Mouse (Mus musculus): ENCODE measurements around the gene Mau2.
"Not testable (repeated sequence)": the region's sequence is repeated elsewhere in the genome, so short reads cannot be mapped to it uniquely, and the experiment has no call there.

Mau2 gene

DNA sequence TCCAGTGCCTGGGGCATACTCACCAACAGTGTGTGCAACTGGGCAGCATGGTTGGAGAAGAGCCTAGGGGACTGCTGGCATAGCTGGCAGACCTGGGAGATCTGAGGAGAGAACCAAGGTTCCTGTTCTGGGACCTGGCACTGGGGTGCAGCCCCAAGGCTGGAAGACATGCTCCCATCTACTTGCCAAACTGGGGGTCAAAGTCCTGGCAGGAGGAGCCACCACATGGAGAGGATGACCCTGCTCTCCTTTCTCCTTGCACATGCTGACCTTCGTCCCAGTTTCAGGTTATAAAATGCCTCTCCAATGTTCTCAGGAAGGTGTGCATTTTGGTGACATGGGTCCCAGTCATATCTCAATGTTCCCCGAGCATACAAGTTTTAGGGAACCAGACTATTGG, 16.4 kb downstream of the Mau2 start:
- in situ Hi-C loops (cut with MboI, MseI), result no loop called here

DNA sequence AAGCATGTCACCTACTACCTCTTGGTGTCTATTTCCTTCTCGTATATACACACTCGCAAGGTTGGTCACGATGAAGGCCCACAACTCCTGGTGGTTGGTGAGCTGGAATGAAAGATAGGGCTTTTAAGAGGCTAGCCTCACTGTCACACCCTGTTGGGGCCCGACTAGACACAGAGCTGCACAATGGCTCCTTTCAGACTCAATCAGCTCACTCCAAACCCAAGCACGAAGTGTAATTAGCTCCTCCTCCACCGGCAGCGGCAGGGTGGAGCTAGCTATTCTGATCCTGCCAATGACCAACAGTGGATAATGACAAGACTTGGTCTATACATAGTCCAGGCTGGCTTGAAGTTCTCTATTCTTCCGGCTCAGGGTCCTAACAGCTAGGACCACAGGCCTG, 18.9 kb downstream of the Mau2 start:
- in situ Hi-C loops (cut with MboI, MseI), result no loop called here

GRCm38 (mm10) chr8:70015017-70015416, 27.5 kb downstream of the Mau2 start:
- in situ Hi-C loops (cut with MboI, MseI), result no loop called here

GRCm38 (mm10) chr8:70012763-70013162, 29.8 kb downstream of the Mau2 start:
- in situ Hi-C loops (cut with MboI, MseI), result no loop called here

DNA sequence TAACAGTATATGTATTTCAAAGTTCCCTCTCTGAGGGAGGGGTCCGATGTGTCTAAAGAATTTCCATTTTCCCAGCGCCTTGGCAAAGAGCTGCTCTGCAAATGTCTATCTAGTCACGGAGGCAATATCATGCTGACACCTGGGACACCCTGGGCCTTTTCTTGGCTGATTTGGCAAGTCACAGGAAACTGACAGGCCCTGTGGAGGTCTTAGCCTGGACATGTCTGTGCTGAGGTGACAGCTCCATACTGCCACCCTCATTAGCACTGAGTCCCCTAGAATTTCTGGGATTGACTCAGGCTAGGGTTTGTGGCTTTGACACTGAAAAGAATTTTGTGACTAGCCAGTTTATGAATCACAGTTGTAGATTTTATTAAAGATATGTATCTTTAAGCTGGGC, 30.2 kb downstream of the Mau2 start:
- in situ Hi-C loops (cut with MboI, MseI), result no loop called here

DNA sequence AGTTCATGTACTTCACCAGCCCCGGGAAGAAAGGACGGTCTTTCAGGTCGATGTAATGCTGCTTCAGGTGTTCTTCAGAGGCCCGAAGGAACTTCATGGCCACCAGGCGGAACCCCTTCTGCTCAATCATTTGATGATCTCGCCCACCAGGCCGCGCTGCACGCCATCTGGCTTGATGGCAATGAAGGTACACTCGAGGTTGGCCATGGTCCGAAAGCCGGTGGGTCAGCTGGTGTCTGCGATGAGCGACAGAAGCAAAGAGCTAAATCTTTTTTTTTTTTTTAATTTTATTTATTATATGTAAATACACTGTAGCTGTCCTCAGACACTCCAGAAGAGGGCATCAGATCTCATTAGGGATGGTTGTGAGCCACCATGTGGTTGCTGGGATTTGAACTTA, 31.7 kb downstream of the Mau2 start:
- in situ Hi-C loops (cut with MboI, MseI), result not testable (repeated sequence)

GRCm38 (mm10) chr8:70005178-70005577, 37.4 kb downstream of the Mau2 start:
- in situ Hi-C loops (cut with MboI, MseI), result no loop called here

GRCm38 (mm10) chr8:70004345-70004744, 38.2 kb downstream of the Mau2 start:
- in situ Hi-C loops (cut with MboI, MseI), result loop anchor here (5.0 kb wide), 1 partner anchor 87 kb away; no protein-coding TSS in a partner anchor

DNA sequence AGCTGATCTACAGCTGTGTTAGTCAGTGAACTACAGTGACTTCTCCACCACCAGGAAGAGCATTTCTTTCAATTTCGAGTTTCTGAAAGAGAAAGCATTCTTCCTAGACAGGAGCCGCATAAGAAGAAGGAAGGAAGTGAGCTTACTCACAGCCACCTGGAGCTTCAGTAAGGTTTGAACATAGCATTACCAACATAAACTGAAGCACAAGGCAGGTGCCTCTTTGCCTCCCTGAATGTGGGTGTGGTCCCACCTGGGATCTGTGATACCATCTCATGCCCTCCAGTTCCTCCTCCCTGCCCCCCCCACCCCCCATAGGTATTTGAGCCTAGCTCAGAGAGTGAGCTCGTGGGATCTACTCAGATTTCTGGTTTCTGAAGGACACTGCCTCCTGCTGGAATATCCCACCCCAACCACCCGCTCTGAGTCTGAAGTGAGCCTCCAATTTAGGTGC, 39.3 kb downstream of the Mau2 start:
- in situ Hi-C loops (cut with MboI, MseI), result loop anchor here (5.0 kb wide), 1 partner anchor 86 kb away; no protein-coding TSS in a partner anchor

GRCm38 (mm10) chr8:70001892-70002191, 40.7 kb downstream of the Mau2 start:
- in situ Hi-C loops (cut with MboI, MseI), result loop anchor here (5.0 kb wide), 1 partner anchor 85 kb away; no protein-coding TSS in a partner anchor

DNA sequence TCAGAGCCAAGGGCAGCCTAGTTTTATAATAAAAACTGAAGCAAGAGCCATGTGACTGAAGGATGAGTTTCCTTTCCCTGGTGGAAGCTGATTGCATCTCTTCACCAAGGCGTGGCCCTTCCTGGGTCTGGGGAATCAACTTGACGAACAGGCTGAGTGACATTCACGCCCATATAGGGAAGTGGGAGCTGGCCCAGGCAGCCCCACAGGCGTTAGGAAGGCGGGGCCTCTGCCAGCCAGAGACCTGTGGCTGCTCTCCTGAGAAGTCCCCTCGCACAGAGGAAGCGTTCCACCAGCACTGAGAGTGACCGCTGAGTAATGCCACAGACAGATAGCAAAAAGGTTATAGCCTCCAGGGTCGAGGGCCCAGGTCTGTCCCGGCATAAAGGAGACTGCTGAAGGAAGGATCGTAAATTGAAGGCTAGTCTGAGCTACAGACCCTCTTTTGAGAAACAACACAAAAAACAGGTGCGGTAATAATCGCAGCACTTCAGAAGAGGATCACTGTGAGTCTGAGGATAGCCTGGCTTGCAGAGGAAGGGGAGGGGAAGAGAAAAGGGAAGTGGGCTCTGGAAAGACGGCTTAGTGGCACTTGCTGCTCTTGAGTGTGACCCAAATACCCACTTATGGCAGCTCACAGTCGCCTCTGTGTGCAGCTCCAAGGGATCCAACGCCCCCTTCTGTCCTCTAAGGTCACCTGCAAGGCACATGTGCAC, 41.2 kb downstream of the Mau2 start:
- in situ Hi-C loops (cut with MboI, MseI), result loop anchor here (5.0 kb wide), 1 partner anchor 84 kb away; no protein-coding TSS in a partner anchor

GRCm38 (mm10) chr8:70000226-70000625, 42.3 kb downstream of the Mau2 start:
- in situ Hi-C loops (cut with MboI, MseI), result loop anchor here (5.0 kb wide), 1 partner anchor 83 kb away; no protein-coding TSS in a partner anchor

GRCm38 (mm10) chr8:69999236-69999635, 43.3 kb downstream of the Mau2 start:
- in situ Hi-C loops (cut with MboI, MseI), result no loop called here

GRCm38 (mm10) chr8:69998706-69999105, 43.8 kb downstream of the Mau2 start:
- in situ Hi-C loops (cut with MboI, MseI), result no loop called here

DNA sequence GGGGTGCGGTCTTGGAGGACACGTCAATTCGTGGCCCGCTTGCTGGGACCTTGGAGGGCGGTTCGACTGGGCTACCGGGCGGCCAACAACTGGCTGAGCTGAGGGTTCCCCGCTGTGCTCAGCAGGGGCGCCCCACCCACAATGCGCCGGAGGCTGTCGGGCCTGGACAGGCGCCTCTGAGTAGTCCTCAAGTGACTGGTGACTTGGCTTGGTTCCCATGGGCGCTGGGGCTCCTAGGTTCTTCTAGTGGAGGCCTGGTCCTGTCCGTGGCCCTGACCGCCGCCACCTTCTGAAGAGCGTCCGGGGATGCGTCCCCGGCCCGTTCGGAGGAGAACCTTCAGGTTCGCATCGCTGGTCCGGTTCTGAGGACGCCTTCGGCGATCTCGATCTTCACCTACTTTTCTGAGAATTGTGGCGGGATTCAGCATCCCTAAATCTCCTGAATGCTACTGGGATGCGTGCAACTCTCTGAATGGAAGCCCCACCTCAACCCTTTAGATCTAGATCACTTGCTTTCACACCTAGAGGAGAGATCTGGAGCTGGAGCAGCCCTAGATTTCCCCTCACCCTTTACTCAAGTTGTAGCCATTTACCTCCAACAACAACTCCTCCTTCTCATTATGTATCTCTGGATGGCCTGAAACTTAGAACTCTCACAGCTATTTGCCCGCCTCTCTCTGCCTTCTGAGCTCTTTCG, 45.8 kb downstream of the Mau2 start:
- in situ Hi-C loops (cut with MboI, MseI), result no loop called here

- in situ Hi-C loops (cut with MboI, MseI), result no loop called here
Observed at GRCm38 (mm10) chr8:69995776-69996588, 46.6 kb downstream of the Mau2 start, which contains the start of gene Gatad2a. Gene Gatad2a, minus strand, starts transcription at chr8:69996384.

- in situ Hi-C loops (cut with MboI, MseI), result no loop called here
Observed at GRCm38 (mm10) chr8:69995422-69995775, 47.1 kb downstream of the Mau2 start.

GRCm38 (mm10) chr8:69988936-69989335, 53.6 kb downstream of the Mau2 start:
- in situ Hi-C loops (cut with MboI, MseI), result not testable (repeated sequence)

GRCm38 (mm10) chr8:69987744-69988143, 54.8 kb downstream of the Mau2 start:
- in situ Hi-C loops (cut with MboI, MseI), result no loop called here

DNA sequence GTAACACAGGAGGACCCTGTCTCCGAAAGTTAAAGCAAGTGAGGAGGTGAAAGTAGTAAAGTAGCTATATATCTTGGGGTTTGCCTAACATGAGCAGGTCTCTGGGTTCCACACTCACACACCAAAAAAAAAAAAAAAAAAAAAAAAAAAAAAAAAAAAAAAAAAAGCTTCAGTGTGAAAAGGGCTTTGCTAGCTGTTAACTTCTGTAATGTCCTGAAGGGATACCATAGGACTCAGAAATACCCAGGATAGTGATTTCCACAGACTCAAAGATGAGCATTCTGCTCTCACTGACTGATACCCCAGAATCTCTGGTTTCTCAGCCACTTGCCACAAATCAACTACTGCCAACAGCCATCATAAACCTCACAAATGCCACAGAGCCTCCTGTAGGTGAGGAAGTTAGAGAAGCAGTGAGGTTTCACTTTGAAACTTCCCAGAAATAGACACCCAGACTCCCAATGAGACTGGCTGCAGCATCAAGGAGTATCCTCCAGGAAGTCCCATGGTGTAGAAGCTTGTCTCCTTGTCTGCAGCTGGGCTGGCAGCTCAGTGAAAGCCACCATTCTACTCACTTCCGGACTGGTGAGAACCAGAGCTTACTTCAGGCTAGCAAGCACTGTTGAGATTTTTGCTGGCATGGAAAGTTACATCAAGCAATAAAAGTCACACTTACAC, 57.5 kb downstream of the Mau2 start:
- in situ Hi-C loops (cut with MboI, MseI), result no loop called here

DNA sequence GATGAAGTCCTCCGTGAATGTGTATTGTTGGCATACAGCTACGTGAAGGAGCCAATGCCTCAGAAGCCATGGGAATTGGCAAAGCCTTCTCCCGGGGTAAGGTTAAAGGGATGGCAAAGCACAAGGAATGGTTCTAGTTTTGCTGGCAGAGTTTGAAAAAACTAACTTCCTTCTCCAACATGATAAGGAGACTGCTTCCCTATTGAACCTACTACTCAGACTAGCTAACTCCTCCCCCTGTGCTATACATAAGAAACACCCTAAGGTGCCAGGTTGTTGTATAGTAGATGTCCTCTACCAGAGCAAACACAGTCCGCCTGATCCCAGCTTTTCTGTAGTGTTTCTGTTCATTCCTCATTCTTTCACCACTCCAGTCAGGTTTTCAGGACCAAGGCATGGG, 64.1 kb downstream of the Mau2 start:
- in situ Hi-C loops (cut with MboI, MseI), result no loop called here

DNA sequence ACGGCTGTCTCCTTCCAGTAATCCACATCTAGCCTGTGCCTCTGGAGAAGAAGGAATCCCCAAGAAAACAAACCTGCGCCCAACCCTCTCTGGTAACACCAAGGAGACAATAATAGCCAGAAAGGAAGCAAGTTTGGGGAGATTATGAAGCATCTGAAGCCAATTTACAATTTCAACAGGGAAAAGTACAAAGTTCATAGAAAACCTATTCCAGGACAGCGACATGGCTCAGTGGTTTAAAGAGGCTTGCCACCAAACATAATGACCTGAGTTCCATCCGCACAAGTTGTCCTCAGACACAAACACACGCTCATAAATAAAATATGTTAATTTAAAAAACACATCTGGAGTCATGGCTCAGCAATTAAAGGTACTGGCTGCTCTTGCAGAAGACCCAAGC, 67.7 kb downstream of the Mau2 start:
- in situ Hi-C loops (cut with MboI, MseI), result no loop called here

Measured in T-helper 2 cell (primary cell).